Mouse (Mus musculus) liver (tissue): ENCODE measurements at regions not wholly inside any gene's neighbourhood (a gene's known extent, or its start where the extent isn't known, plus 50 kb on each side); places are given as distances from the start of the nearest gene placed in this dataset.
"Not testable (repeated sequence)": the region's sequence is repeated elsewhere in the genome, so short reads cannot be mapped to it uniquely, and the experiment has no call there.

Experiments
- DNase-seq: peaks from one replicate; pipeline ENCODE4 v3.0.0-alpha.2; 2020; ENCODE audit warnings: mixed read lengths

GRCm38 (mm10) chr12:36943903-36944302 lies 164.4 kb upstream of the Meox2 start:
- no peak for DNase-seq

DNA sequence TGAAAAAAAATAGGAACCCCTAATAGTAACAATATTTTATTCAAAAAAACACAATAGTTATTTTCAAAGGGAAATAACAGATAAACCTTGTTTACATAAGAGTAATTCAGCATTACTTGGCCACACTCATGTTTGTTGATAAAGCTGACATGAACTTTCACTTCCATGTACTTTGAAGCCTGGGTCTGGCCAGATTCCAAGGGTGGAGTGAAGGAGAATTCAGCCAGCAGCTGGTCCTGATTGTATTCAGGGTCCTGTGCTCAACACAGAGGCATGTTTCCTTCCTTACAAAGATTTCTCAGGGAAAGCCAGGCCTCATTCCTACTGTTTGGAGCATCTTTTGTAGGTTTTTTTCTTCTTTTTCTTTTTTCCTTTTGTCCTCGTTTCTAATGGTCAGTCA lies 162.4 kb upstream of the Meox2 start:
- DNase-seq: peak; percentile 22

- DNase-seq: no peak
Measured at GRCm38 (mm10) chr12:36947902-36948301, 160.4 kb upstream of the Meox2 start.

- DNase-seq: no peak
Measured at GRCm38 (mm10) chr12:36949096-36949738, 159.1 kb upstream of the Meox2 start.

DNA sequence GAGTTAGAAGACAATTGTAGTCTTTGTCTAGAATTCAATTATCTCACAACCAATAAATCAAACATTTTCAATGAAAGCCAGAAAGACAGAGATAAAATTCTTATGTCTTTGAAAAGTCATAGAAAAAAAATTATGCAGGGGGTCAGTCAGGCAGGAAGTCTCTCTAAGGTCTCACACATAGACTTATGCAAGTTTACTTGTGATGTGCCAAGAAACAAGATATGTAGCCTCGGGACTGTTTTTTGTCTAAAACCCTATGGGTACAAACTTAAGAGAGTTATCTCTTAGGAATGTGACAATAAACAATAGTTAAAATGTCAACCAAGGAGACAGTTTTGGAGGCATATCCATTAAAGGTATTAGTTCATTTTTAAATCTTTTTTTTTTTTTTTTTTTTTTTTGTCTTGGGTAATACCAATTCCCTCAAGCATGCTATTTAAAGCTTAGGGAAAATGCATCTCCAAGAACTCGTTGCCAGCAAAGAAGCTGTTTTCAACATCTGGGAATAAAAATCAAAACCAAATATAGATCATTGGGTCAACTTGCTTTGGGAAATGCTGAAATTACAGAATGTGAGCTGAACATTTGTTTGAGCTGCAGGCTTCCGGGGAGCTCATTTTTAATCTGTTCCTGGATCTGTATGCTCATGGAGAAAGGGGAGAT lies 133.8 kb upstream of the Meox2 start:
- no peak for DNase-seq

DNA sequence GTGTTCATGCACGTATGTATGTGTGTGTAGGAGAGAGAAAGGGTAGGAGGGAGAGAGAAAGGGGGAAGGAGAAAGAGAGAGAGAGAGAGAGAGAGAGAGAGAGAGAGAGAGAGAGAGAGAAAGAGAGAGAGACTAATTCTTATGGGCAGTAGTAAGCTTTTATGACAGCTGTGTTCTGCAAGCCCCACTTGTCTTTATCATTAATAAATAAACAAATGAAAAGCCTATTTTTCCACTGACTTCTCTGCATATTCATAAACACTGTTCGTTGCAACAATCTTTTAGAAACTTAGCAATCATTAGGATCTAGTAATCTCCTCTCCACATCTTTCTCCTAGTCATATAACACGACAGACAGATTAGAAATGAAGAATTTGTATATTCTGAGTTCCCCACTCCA lies 131.2 kb upstream of the Meox2 start:
- DNase-seq: no peak

GRCm38 (mm10) chr12:36991135-36991534 lies 117.2 kb upstream of the Meox2 start:
- DNase-seq: no peak

DNA sequence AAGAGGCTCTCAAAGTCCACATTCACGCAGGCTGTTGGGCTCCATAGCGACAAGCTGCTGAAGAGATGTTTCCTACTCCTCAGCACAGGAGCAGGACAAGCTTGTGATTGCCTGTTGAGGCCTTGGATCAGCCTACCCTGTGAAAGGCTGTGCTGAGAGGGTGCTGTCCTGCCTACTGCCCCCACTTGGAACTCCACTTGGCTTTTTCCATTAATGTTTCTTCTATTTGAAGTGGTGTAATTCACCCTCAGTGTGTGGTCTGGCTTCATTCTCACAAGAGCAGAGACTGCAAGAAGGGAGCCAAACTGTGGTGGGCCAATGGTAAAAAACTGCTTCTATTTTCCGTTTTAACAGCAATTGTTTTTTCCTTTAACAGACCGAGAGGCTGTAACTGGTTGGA lies 116.4 kb upstream of the Meox2 start:
- no peak for DNase-seq

DNA sequence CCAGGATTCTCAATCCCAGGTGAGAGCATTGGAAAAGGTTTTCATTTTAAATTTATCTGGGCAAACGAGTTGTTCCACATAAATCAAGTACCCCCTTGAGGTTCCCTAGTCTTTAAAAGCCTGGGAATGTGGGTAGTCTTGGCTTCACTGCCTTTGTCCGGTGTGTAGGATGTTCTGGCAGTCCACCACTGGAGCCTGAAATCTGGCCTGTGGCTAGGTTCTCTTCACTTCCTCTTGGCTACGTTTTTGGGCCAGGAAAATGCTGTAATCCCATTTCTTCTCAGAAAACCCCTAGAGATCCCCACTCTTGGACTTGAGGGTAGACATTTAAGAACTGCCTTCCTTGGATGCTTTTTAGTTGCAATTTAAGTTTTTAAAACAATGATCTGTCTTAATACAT lies 106.9 kb upstream of the Meox2 start:
- no peak for DNase-seq

GRCm38 (mm10) chr12:37005262-37005661 lies 103.1 kb upstream of the Meox2 start:
- DNase-seq: no peak

GRCm38 (mm10) chr12:37010306-37010705 lies 98.0 kb upstream of the Meox2 start:
- no peak for DNase-seq

GRCm38 (mm10) chr12:37014401-37014800 lies 93.9 kb upstream of the Meox2 start:
- DNase-seq: no peak

- DNase-seq: not testable (repeated sequence)
Measured at GRCm38 (mm10) chr12:37014945-37015344, 93.4 kb upstream of the Meox2 start.

GRCm38 (mm10) chr12:37015474-37016248 lies 92.7 kb upstream of the Meox2 start:
- DNase-seq: no peak

GRCm38 (mm10) chr12:37047191-37047590 lies 61.1 kb upstream of the Meox2 start:
- no peak for DNase-seq

- DNase-seq: no peak
Measured at GRCm38 (mm10) chr12:37050596-37050995, 57.7 kb upstream of the Meox2 start.

DNA sequence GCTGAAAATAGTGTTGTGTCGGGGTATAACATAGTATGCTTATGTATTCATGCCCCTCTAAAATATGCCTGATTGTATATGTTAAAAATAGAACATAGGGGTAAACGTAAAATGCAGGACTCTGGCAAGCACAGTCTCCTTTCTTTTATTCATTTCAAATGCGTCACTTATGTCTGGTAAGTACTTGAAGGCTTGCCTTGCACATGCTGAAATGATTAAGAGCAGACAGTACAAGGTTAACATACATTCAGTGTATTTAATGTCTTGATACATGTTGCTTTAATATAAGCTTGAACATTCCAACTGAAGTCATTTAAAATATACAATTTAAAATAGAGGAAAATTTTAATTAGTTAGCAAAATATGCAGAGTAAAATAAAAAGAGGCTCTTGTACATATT lies 50.9 kb upstream of the Meox2 start:
- no peak for DNase-seq
